Mouse (Mus musculus): ENCODE results near the gene Arhgap10. TPM values are rescaled to one million over a fixed set of nuclear protein-coding genes. Genes with fewer than 3 reads are reported as not detected.
A peak's percentile ranks its signal among the peaks of the same experiment; 100 is the strongest.

The Arhgap10 gene
- polyA plus RNA-seq, 1 experiment from 2014 or later: 24.8 TPM

DNA sequence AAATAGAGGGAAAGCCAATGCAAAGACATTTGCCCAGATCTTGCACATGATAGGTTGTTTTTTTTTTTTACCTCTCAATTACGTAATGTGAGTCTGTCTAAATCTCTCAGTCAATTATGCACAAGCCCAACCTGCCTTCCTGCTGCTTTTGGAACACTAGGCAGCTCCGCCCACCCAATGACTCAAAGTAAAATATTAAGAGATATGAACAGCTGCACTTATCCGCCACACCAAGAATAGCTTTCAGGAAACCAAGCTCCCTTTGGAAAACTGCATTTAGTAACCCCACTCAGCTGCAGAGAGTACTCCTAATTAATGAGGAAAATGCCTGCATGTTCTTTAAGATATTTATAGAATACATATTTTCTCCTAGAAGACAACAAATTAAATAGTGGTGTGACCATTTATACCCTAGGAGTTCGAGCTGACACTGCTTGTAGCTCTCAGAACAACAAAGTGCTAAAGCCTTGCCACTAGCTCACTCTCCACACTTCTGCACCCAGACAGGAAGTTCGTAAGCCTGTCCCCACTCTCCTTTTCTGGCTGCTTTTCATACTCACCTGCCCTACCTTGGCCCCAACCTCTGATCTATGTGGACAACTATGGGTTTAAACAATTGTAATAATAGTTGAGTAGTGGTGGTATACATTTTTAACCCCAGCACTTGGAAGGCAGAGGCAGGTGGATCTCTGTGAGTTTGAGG is 25.2 kb downstream of the Arhgap10 start:
- H3K4me3 ChIP-seq: no peak overlapping the region
- no peak overlapping the region for H3K9ac ChIP-seq
- H3K4me1 ChIP-seq: peaks cover 18% of the 10 kb centered on the region
- no peaks in the 10 kb centered on the region for H3K36me3 ChIP-seq
- H3K27ac ChIP-seq: no peak overlapping the region
- no peaks in the 10 kb centered on the region for H3K9me3 ChIP-seq
- WGBS: 79% methylated on average over 5 of the region's 5 CpGs
- no peak overlapping the region for H3K4me2 ChIP-seq (replicated peaks)
- no peaks in the 10 kb centered on the region for H3K27me3 ChIP-seq
- ATAC-seq (ENCODE audit: insufficient number of reproducible peaks, insufficient read depth, low FRiP score, low TSS enrichment): no peak

DNA sequence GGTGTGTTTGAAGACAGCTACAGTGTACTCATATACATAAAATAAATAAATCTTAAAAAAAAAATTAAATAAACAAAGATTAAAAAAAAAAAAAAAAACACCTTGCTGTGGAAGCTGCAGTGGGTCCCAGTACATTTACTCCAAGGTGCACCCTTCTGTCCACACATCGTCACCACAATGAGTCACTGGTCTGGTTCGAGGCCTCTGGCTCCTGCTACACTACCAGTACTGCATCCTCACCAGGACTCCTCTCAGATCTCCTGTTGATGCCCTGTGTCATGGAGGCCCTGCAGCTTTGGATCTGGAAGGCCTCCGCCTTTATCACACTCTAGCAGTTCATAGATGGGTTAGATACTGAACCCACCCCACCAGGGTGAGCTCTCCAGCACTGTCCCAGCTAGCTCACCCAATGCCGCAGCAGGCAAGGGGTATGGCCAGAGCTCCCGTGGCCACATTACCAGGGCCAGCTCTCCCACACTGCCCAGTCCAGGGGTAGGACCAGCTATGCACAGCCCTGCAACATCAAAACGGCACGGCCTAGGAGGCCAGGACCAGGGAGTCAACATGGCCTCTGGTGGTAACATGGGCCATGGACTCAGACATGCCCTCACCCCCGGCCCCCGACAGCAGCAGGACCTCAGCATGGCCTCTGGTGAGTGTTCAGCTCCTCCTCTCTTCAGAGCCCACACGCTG is 26.4 kb downstream of the Arhgap10 start:
- ATAC-seq (ENCODE audit: insufficient number of reproducible peaks, insufficient read depth, low FRiP score, low TSS enrichment): peak; percentile 70; the same call in 1 of the 2 replicates
- peaks cover 18% of the 10 kb centered on the region for H3K4me1 ChIP-seq
- H3K9me3 ChIP-seq: no peaks in the 10 kb centered on the region
- H3K27ac ChIP-seq: no peak overlapping the region
- no peak overlapping the region for H3K9ac ChIP-seq
- H3K4me2 ChIP-seq (replicated peaks): no peak overlapping the region
- H3K36me3 ChIP-seq: no peaks in the 10 kb centered on the region
- no peak overlapping the region for H3K4me3 ChIP-seq
- 93% methylated on average over 10 of the region's 10 CpGs for WGBS
- H3K27me3 ChIP-seq: no peaks in the 10 kb centered on the region

GRCm38 (mm10) chr8:77490095-77490781 is 27.5 kb downstream of the Arhgap10 start:
- Histone ChIP-seq H3K27me3 (no peaks in the 10 kb centered on the region), H3K9me3 (no peaks in the 10 kb centered on the region), H3K4me3 (no peak overlapping the region), H3K4me2 (replicated peaks) (no peak overlapping the region), H3K36me3 (no peaks in the 10 kb centered on the region), H3K4me1 (peaks cover 18% of the 10 kb centered on the region), H3K9ac (no peak overlapping the region), H3K27ac (peak overlapping the region; percentile 36; the same call in 1 of the 2 replicates)
- no peak for ATAC-seq (ENCODE audit: insufficient number of reproducible peaks, insufficient read depth, low FRiP score, low TSS enrichment)
- 37% methylated on average over 4 of the region's 4 CpGs for WGBS

DNA sequence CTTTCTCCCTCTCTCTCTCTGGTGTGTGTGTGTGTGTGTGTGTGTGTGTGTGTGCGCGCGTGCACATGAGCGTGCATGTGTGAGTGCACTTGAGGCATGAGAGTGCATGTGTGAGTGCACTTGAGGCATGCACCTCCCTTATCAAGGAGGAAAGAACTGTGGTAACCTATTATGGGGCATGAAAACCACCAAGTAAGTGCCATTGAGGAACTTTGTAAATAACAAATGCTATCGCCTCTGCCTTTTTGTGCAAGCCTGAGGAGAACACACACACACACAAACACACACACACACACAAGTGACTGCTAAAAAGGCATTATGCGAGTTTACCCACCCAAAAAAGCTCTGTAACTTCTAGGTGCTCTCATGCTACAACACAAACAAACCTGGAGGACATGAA is 28.5 kb downstream of the Arhgap10 start:
- H3K4me2 ChIP-seq (replicated peaks): no peak overlapping the region
- H3K36me3 ChIP-seq: no peaks in the 10 kb centered on the region
- no peaks in the 10 kb centered on the region for H3K9me3 ChIP-seq
- 89% methylated on average over 6 of the region's 6 CpGs for WGBS
- H3K9ac ChIP-seq: no peak overlapping the region
- H3K4me3 ChIP-seq: no peak overlapping the region
- H3K4me1 ChIP-seq: peaks cover 22% of the 10 kb centered on the region
- H3K27me3 ChIP-seq: no peaks in the 10 kb centered on the region
- no peak overlapping the region for H3K27ac ChIP-seq
- ATAC-seq (ENCODE audit: insufficient number of reproducible peaks, insufficient read depth, low FRiP score, low TSS enrichment): no peak

- Histone ChIP-seq H3K9ac (no peak overlapping the region), H3K27ac (no peak overlapping the region), H3K27me3 (no peaks in the 10 kb centered on the region), H3K9me3 (no peaks in the 10 kb centered on the region), H3K4me3 (no peak overlapping the region), H3K36me3 (no peaks in the 10 kb centered on the region), H3K4me2 (replicated peaks) (no peak overlapping the region), H3K4me1 (peaks cover 26% of the 10 kb centered on the region)
- WGBS: 54% methylated on average over 4 of the region's 4 CpGs
- ATAC-seq (ENCODE audit: insufficient number of reproducible peaks, insufficient read depth, low FRiP score, low TSS enrichment): no peak
These were observed 29.5 kb downstream of the Arhgap10 start for GRCm38 (mm10) chr8:77488215-77488606.

DNA sequence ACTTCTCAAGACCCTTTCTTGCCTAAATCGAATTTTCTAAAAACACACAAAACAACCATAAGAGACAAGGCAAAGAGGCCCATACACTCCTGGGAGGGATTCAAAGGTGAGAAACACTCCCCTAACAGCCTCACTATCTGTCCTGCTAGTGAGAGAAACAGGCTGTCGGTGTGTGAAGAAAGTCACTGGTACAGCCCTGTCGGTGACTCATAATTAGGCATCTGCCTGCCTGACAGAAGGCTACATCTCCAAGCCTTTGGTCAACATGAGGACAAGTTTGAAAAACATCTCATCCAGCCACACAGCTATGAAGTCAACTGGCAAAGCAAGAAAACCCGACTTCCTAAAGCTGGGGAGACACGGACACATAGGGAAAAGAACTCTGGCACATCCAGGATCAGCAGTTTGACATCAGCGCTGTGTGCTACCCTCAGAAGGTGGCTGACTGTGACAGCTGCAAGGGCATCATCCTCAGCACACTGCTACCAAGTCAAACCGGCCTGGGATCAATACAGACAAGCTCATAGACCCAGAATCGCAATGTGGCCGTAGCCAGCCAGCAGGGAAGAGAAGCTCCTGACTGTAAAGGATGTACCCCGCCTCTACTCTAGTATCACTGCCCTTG is 30.1 kb downstream of the Arhgap10 start:
- Histone ChIP-seq H3K4me2 (replicated peaks) (no peak overlapping the region), H3K27ac (no peak overlapping the region), H3K36me3 (no peaks in the 10 kb centered on the region), H3K9ac (no peak overlapping the region), H3K9me3 (no peaks in the 10 kb centered on the region), H3K4me1 (peaks cover 26% of the 10 kb centered on the region), H3K4me3 (no peak overlapping the region), H3K27me3 (no peaks in the 10 kb centered on the region)
- 81% methylated on average over 10 of the region's 10 CpGs for WGBS
- no peak for ATAC-seq (ENCODE audit: insufficient number of reproducible peaks, insufficient read depth, low FRiP score, low TSS enrichment)

DNA sequence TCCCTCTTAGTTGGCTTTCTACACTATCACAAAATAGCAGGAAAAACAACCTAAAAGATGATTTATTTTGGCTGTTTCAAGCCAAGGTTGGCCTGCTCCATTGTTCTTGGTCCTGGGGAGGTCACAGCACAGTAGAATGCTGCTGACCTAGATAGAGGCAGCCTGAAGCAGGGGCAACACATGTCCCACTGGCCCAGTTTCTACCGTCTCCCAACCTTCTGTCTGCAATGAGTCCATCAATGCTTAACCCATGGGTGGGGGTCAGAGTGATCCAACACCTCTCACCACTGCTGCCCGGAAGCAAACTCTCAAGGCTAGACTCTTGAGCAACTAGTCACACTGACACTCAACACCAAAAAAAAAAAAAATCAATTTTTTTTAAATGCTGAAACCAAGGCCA is 31.0 kb downstream of the Arhgap10 start:
- 93% methylated on average over 2 of the region's 2 CpGs for whole genome bisulfite sequencing
- Histone ChIP-seq H3K27me3 (no peaks in the 10 kb centered on the region), H3K9ac (no peak overlapping the region), H3K9me3 (no peaks in the 10 kb centered on the region), H3K4me2 (replicated peaks) (no peak overlapping the region), H3K4me3 (no peak overlapping the region), H3K4me1 (peaks cover 34% of the 10 kb centered on the region), H3K27ac (no peak overlapping the region), H3K36me3 (no peaks in the 10 kb centered on the region)
- no peak for ATAC-seq (ENCODE audit: insufficient number of reproducible peaks, insufficient read depth, low FRiP score, low TSS enrichment)

- Histone ChIP-seq H3K4me2 (replicated peaks) (no peak overlapping the region), H3K9me3 (no peaks in the 10 kb centered on the region), H3K4me1 (peaks cover 29% of the 10 kb centered on the region), H3K36me3 (no peaks in the 10 kb centered on the region), H3K27ac (no peak overlapping the region), H3K4me3 (no peak overlapping the region), H3K9ac (no peak overlapping the region), H3K27me3 (no peaks in the 10 kb centered on the region)
- 68% methylated on average over 5 of the region's 5 CpGs for WGBS
- ATAC-seq (ENCODE audit: insufficient number of reproducible peaks, insufficient read depth, low FRiP score, low TSS enrichment): no peak
These were observed 32.9 kb downstream of the Arhgap10 start for GRCm38 (mm10) chr8:77484817-77485216.

GRCm38 (mm10) chr8:77484266-77484665 is 33.5 kb downstream of the Arhgap10 start:
- Histone ChIP-seq H3K27me3 (no peaks in the 10 kb centered on the region), H3K36me3 (no peaks in the 10 kb centered on the region), H3K4me2 (replicated peaks) (no peak overlapping the region), H3K27ac (no peak overlapping the region), H3K9ac (no peak overlapping the region), H3K4me3 (no peak overlapping the region), H3K4me1 (peaks cover 28% of the 10 kb centered on the region), H3K9me3 (no peaks in the 10 kb centered on the region)
- no peak for ATAC-seq (ENCODE audit: insufficient number of reproducible peaks, insufficient read depth, low FRiP score, low TSS enrichment)
- 64% methylated on average over 7 of the region's 7 CpGs for WGBS

- no peaks in the 10 kb centered on the region for H3K9me3 ChIP-seq
- peaks cover 30% of the 10 kb centered on the region for H3K4me1 ChIP-seq
- no peaks in the 10 kb centered on the region for H3K27me3 ChIP-seq
- H3K27ac ChIP-seq: no peak overlapping the region
- no peak for ATAC-seq (ENCODE audit: insufficient number of reproducible peaks, insufficient read depth, low FRiP score, low TSS enrichment)
- H3K36me3 ChIP-seq: no peaks in the 10 kb centered on the region
- WGBS: 75% methylated on average over 4 of the region's 4 CpGs
- H3K4me2 ChIP-seq (replicated peaks): no peak overlapping the region
- no peak overlapping the region for H3K9ac ChIP-seq
- H3K4me3 ChIP-seq: no peak overlapping the region
These were observed 34.1 kb downstream of the Arhgap10 start for GRCm38 (mm10) chr8:77483676-77484075.

DNA sequence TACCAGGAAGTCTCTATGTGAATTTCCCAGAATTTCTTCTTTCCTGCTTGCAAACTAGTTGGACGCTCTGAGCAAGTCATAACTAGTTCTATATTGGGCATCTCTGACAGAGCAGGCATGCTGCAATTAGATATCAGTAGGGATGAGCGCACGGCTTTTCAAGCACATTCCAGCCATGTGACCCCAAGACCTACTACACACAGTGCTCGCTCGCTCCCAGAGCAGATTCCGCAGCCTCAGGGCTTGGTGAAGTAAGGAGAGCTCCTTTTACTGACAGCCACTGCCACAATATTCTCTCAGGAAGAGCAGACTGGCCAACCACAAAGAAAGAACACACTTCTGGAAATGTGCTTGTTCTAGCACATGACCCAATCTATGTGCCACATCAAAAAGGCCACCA is 36.0 kb downstream of the Arhgap10 start:
- Histone ChIP-seq H3K4me1 (peaks cover 32% of the 10 kb centered on the region), H3K9ac (no peak overlapping the region), H3K4me3 (no peak overlapping the region), H3K27ac (no peak overlapping the region), H3K36me3 (no peaks in the 10 kb centered on the region), H3K4me2 (replicated peaks) (no peak overlapping the region), H3K27me3 (no peaks in the 10 kb centered on the region), H3K9me3 (no peaks in the 10 kb centered on the region)
- ATAC-seq (ENCODE audit: insufficient number of reproducible peaks, insufficient read depth, low FRiP score, low TSS enrichment): no peak
- 18% methylated on average over 6 of the region's 6 CpGs for WGBS
